Comparison of ENCODE assay signal across 8 mouse cellular contexts in genomic region chr13:117567251-117567650, GRCm38 (mm10). TPM values are rescaled to one million over a fixed set of nuclear protein-coding genes. Genes with fewer than 3 reads are reported as not detected.
DNase-seq lines count a peak whose midpoint lies in the region; ATAC-seq lines count a peak whose summit lies in the region.

No protein-coding gene starts in this region.

- H3K36me3 ChIP-seq in hindbrain, embryonic 15.5 days, result no peaks in the 10 kb centered on the region
- no peaks in the 10 kb centered on the region for H3K36me3 ChIP-seq in hindbrain, embryonic 10.5 days
- H3K36me3 ChIP-seq in heart, embryonic 10.5 days, result no peaks in the 10 kb centered on the region

- no peak overlapping the region for H3K4me3 ChIP-seq in hindbrain, embryonic 15.5 days
- H3K4me3 ChIP-seq in hindbrain, embryonic 10.5 days, result no peak overlapping the region
- 0 out of 2 replicates have a peak overlapping the region, but pooled peaks have one; percentile 10 for H3K4me3 ChIP-seq in heart, embryonic 10.5 days

- no peaks in the 10 kb centered on the region for H3K27me3 ChIP-seq in hindbrain, embryonic 15.5 days
- H3K27me3 ChIP-seq in hindbrain, embryonic 10.5 days (ENCODE audit: insufficient read depth, poor library complexity, severe bottlenecking), result no peaks in the 10 kb centered on the region
- no peaks in the 10 kb centered on the region for H3K27me3 ChIP-seq in heart, embryonic 10.5 days (ENCODE audit: insufficient read depth, poor library complexity, severe bottlenecking)

- ATAC-seq in hindbrain, embryonic 15.5 days (ENCODE audit: low FRiP score, low read depth), result peak; percentile 76
- no peak for ATAC-seq in megakaryocyte-erythroid progenitor cell, adult 5-6 weeks (replicated peaks; ENCODE audit: low FRiP score, low TSS enrichment, poor library complexity, severe bottlenecking)

- H3K27ac ChIP-seq in hindbrain, embryonic 15.5 days (replicated peaks), result no peak overlapping the region
- no peak overlapping the region for H3K27ac ChIP-seq in hindbrain, embryonic 10.5 days
- H3K27ac ChIP-seq in heart, embryonic 10.5 days, result no peak overlapping the region

- 64% methylated on average over 8 of the region's 8 CpGs for WGBS in hindbrain, embryonic 15.5 days
- WGBS in hindbrain, embryonic 10.5 days, result 86% methylated on average over 8 of the region's 8 CpGs
- WGBS in heart, embryonic 10.5 days, result 31% methylated on average over 8 of the region's 8 CpGs

- no peaks in the 10 kb centered on the region for H3K4me1 ChIP-seq in hindbrain, embryonic 15.5 days (replicated peaks)
- H3K4me1 ChIP-seq in hindbrain, embryonic 10.5 days (replicated peaks), result no peaks in the 10 kb centered on the region
- no peaks in the 10 kb centered on the region for H3K4me1 ChIP-seq in heart, embryonic 10.5 days

- H3K9me3 ChIP-seq in hindbrain, embryonic 15.5 days, result no peaks in the 10 kb centered on the region
- no peaks in the 10 kb centered on the region for H3K9me3 ChIP-seq in hindbrain, embryonic 10.5 days
- no peaks in the 10 kb centered on the region for H3K9me3 ChIP-seq in heart, embryonic 10.5 days

- H3K9ac ChIP-seq in hindbrain, embryonic 15.5 days, result no peak overlapping the region

- no peak for DNase-seq in hindbrain, embryonic 10.5 days (ENCODE audit: low spot score)
- peak; percentile 76 for DNase-seq in heart, embryonic 10.5 days (ENCODE audit: low spot score)
- peak; percentile 67 to 74 for DNase-seq in left cerebral cortex, adult 18-20 months (ENCODE audit: low spot score in 2 of 2)
- DNase-seq in right cerebral cortex, postnatal 25 days, result peak; percentile 52
- DNase-seq in T-cell, adult 2 months (ENCODE audit: low spot score), result no peak
- no peak for DNase-seq in neural tube, embryonic 10.5 days (ENCODE audit: extremely low spot score, low spot score)

- no peak overlapping the region for H3K4me2 ChIP-seq in hindbrain, embryonic 15.5 days

RNA-seq across cellular contexts. Expression of gene Hcn1, which starts 34.9 kb away (rescaled TPM):
- 1.3 and 1.4 TPM in 2 replicates for polyA plus RNA-seq in hindbrain, embryonic 15.5 days (2015; fragmentation: Nextera tagmentation; extraction: Ambion mirVana)
- 0.06 and 0.07 TPM in 2 replicates for polyA plus RNA-seq in hindbrain, embryonic 10.5 days (2016; fragmentation: Nextera tagmentation; extraction: Ambion mirVana)
- polyA plus RNA-seq in heart, embryonic 10.5 days (2016; fragmentation: Nextera tagmentation; extraction: Ambion mirVana), result 0.15 and 0.23 TPM in 2 replicates
- 10 to 100 TPM; 35.2 to 36.5 TPM for total RNA-seq in left cerebral cortex, adult 18-20 months (2021)
- not detected in 2 replicates for total RNA-seq in megakaryocyte-erythroid progenitor cell, adult 5-6 weeks (2014; fragmentation: Nextera tagmentation)
- total RNA-seq in megakaryocyte-erythroid progenitor cell, adult 5-6 weeks (2017), result not detected in 2 replicates

Comparison
In these comparisons a context has a peak if more than half of its experiments do, and no peak if none do; other contexts are left out.
1. DNase-seq: peak in heart, embryonic 10.5 days (single experiment), left cerebral cortex, adult 18-20 months (2 of 2) and right cerebral cortex, postnatal 25 days (single experiment); none in hindbrain, embryonic 10.5 days (single experiment), T-cell, adult 2 months (single experiment) and neural tube, embryonic 10.5 days (single experiment).